Mouse (Mus musculus): ENCODE results near the gene Dnah2.
A peak's percentile ranks its signal among the peaks of the same experiment; 100 is the strongest.

Gene Dnah2

DNA sequence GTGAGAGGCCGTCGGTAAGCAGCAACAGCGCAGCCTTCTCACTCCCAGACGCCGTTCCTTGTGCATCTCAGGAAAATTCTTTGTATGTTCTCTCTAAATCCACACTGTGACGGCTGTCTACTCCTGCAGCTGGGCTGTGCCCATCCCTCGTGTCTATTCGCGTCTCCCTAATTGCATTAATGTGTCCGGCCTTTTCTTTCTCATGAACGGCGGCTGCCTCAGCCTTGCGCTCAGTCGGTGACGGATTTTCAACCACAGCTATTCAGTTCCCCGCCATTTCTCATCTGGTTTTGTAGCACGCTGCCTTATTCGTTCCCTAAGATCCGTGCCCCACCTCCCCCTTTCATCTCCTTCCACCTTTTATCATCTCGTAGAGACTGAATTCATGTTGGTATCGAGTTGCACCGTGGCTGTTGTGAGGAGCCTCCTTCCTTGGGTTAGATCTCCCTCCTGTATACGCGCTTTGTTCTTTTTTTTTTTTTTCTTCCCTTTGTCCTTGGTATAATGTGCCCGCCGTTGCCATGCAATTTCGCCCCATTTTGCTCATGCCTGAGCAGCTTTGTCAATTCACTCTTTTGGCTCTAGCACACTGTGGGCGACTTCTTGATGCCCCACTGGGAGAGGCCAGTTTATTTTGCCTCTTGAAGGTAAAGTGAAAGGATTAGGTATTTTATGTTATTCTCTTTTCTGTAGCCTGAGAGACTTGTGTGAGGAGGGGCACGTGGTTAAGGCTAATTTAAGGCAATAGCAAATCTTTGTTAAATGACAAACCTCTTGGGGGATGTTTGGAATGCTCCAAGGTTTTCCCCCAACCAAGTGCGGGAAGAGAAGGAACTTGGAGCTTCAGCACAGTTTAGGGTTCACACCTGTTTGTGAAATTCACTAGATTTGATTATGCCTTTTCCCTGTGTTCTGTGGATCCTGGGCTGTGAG lies 21.5 kb downstream of the Dnah2 start:
- DNase-seq, result no peak

DNA sequence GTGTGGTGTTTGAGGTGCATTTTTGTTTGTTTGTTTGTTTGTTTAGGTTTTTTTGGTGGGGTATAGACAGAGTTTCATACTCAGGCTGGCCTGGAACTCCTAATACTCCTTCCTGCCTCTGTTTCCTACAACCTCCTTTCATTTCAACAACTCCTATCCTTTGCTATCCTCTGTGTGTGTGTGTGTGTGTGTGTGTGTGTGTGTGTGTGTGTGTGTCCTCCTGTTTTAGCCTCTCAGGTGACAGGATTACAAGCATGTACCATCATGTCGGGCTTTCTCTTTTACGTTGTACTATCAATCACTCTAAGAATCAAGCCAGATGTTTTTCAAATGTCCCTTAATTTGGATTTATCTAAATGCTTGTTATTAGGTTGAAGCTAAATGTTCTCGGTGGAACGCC lies 22.3 kb downstream of the Dnah2 start:
- DNase-seq, result no peak

DNA sequence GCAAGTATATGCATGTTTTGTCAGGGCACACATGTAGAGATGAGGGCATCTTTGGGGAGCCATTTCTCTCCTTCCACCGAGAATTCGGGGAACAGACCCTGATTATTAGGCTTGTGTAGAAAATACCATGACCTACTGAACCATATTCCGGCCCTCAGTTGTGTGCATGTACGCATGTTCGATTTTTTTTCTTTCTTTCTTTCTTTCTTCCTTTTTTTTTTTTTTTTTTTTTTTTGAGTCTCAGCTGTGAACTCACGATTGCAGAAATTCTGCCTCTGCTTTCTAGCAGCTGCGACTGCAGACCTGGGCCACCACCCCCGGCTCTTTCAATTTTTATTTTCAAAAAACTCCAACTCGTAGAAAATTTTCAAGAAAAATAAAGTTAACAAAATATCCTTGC lies 23.2 kb downstream of the Dnah2 start:
- DNase-seq, result no peak

DNA sequence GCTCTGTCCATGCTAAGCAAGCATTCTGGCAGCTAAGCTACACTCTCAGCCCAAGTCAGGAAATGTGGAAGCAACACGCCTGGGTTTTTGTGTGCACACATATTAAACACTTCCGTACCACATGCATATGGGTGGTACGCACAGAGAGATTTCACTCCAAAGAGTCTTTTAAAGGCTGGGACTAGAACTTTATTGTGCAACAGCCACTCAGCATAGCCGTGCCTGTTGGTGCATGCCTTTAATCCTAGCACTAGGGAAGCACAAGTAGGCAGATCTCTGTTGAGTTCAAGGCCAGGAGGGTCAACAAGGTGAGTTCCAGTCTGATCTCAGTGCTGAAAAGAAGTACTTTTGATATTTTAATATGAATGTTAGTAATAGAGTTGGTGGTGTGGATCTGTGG lies 25.3 kb downstream of the Dnah2 start:
- no peak for DNase-seq

DNA sequence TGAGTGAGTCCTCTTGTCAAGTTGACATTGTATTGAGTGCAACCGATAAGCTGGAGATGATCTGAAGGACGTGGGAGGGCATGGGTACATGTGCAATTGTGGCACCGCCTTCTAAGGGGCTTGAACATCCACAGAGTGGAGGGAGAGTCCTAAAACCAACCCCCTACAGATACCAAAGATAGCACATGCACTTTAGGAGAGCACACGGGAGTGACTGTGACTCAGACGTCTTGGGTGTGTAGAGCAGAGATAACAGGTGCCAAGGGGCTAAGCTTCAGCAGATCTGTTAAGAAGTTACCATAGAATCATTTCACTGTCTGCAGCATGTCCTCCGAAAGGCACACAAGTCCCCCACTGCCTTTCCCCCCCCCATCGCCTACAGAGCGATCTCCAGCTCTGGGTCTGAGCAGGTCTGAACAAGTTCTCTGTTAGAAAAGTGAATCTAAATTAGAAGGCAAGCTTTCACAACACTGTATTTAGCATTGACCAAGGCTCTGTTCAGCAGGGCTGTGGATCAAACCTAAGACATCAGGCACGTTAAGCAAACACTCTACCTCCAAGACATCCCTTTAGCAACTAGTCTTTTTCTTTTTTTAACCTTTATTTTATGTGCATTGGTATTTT lies 27.3 kb downstream of the Dnah2 start:
- no peak for DNase-seq

GRCm38 (mm10) chr11:69519976-69520375 lies 28.9 kb downstream of the Dnah2 start:
- DNase-seq, result no peak

DNA sequence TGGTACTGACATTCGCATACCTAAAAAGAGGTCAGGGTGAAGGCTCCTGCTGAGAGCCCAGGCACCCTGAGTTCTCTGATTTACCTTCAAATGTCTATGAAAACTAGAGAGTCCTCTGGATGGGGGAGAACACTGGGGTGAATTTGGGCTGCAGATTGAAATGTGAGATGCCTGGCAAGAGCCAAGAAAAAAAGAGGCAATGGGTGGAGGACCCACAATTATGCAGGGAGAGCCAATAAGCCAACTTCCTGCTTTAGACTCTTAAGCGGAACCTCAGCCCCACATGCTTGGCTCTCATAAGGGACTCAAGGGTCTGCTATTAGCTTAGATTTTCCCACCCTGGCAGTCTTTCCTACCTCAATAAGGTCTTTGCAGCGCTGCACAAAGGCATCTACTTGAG lies 32.2 kb downstream of the Dnah2 start:
- DNase-seq, result no peak

DNA sequence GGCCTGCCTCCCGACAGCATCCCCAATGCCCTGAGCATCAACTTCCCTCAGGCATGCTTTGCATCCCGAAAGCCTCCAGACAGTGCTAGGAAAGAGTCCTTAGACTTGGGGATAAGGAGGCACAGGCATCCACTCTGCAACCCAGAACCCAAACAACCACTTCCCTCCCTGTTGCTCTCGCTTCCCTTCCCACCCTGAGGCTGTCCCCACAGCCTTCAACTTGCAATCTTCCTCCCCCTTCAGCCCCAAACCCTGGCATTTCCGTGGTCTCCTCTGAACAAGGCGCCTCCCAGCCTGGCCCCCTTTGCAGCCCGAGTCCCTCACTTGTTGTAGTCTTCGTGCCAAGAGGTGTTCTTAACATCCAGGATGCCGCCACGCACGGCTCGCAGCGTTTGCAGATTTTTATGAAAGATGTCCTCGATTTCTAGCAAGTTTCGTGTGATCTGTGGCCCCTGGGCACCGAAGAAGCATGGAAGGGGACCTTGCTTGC lies 32.7 kb downstream of the Dnah2 start:
- DNase-seq, result no peak

GRCm38 (mm10) chr11:69513840-69514239 lies 35.1 kb downstream of the Dnah2 start:
- peak; percentile 59 for DNase-seq

DNA sequence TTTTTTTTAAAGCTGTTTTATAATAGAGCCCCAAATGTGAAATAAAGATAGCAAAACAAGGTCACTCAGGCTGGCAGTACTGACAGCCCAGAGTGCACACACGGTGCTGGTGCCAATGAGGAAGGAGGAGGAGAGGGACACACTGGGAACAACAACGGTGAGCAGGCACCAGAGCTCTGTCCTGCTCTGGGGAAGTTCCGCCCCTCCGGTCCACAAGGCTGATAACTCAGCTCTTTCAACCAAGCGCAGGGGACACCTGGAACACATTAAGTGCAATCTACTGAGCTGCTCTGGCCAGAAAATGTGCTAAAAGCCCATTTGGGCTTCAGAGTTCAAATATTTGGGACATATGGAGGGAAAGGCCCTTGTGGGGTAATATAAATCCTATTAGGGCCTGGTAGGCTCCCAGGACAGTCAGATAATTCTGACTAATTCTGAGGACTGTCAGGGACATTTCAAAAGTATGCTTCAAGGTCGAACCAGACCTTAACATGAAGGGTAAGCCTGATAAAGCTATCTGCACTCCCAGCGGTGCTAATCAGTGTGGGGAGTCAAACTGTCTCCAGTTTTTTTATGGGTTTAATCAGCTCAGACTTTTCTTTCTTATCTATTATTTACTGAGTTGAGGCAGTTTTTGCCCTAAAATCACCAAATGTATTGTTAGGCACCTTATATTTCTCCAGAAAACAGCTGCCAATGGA lies 38.0 kb downstream of the Dnah2 start:
- DNase-seq, result no peak

GRCm38 (mm10) chr11:69503863-69504280 lies 45.0 kb downstream of the Dnah2 start:
- DNase-seq, result no peak

DNA sequence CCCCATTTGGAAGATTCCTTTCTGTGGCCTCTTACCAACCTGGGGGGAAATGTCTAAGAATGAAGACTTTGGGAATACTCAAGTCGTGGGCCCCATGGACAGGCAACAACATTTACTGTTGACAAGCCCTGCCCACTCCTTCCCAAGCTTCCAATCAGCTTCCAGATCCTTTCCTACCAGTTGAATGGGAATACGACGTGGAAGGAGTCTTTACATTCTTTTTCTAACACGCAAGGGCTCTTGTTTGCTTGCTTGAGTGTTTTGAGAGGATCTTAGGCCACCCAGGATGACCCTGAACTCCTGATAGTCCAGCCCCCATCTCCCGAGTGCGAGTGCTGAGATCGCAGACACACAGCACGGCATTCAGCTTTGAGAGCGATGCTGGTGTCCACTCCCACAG lies 47.4 kb downstream of the Dnah2 start:
- no peak for DNase-seq

DNA sequence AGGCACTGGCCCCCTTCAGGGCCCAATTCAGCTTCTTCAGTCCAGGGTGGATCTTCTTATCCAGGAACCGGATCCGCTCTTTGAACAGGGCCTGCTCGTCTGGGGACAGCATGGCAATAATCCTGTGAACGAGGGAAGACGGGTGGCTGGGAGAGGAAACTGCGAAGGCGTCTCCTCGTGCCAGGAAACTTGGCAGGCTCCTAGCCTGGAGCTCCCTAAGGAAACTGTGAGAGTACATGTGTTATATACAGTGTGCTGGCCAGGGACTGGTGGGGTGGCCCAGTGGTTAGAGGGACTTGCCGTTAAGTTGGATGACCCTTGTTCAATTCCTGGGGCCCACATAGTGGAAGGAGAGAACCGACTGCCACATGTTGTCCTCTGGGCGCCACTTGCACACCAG lies 49.8 kb downstream of the Dnah2 start:
- no peak for DNase-seq

GRCm38 (mm10) chr11:69491711-69492110 lies 57.2 kb downstream of the Dnah2 start:
- DNase-seq, result no peak

DNA sequence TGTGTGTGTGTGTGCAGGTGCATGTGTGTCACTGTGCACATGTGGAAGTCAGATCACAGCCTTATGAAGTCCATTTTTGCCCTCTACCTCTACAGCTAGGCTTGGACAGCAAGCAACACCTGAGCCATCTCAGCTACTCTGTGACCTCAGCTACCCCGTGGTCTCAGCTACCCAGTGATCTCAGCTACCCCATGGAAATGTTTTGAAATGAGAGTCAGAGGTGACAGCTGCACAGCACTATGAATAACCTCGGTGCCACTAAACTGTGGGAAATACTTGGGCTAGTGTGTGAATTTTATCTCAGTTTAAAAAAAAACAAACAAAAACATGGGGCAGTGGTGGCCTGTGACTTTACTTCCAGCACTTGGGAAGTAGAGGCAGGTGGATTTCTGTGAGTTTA lies 58.0 kb downstream of the Dnah2 start:
- no peak for DNase-seq

GRCm38 (mm10) chr11:69487474-69487873 lies 61.4 kb downstream of the Dnah2 start:
- DNase-seq, result no peak

DNA sequence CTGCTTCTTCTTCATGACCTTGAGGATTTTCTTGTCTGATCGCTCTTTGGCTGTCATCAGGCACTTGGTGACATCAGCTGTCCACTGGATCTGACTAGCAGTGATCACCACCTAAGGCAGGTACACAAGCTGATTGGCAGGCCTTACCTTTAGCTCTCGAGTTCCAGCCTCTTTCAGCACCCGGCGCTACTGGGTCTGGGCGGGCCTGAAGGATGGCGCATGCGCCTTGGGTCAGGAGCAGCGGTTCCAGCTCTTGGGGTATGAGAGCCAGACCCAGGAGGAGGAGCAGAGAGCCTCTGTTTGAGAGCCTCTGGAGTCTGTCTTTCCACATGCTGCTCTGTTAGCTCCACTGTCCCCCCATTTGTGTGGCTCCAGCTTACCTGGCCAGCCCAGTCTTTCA lies 71.3 kb downstream of the Dnah2 start:
- DNase-seq, result no peak

- no peak for DNase-seq
These were observed 72.1 kb downstream of the Dnah2 start for GRCm38 (mm10) chr11:69476802-69477201.

DNA sequence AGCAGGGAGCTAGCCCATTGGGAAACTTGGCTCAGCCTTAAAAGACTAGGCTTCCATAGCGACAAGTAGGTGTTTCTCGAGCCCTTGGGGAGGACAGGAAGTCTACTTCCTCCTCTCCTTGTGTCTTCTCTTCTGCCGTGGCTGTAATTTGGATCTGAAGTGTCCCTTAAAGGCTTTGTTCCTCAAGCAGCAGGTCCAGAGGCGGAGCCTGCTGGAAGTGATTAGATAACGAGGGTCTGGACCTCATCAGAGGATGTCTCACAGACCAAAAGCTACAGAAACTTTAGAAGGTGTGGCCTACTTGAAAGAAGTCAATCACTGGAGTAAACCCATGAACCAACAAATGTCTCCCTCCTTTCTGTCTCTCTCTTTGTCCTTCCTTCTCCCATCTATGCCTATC lies 74.2 kb downstream of the Dnah2 start:
- DNase-seq, result no peak

DNA sequence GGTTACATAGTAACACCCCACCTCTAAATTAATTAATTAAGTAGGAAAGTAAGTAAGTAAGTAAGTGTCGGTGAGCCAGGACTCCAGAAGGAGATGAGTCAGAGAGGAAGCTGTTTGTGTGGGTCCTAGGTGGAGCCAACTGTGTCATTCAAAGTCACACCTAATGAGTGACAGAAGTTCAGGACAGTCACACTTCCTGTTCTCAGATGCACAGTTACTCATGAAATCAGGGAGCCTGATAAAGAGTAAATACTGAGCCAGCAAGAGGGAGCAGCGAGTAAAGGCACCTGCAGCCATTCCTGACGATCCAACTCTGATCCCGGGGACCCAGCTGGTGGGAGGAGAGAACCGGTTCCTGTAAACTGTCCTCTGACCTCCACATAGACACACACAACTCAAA lies 76.2 kb downstream of the Dnah2 start:
- DNase-seq, result no peak

DNA sequence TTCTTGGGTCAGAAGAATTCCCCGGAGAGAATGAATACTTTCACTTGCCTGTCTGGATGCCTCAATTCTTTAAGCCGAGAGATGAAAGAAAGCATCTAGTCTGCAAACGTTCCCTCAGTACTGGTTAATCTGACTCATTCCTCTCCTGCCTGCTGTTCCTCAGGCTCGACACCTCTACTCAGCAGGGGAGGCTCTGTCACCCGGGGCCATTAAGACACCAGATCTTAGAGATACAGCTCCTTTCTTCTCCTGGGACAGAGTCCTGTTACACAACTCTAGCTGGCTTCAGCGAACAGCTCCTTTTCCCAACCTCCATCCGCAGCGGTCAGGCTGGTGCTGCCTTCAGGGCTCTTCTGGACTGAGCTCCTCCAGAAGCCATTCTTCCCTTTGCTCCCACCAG lies 77.4 kb downstream of the Dnah2 start:
- DNase-seq, result no peak

DNA sequence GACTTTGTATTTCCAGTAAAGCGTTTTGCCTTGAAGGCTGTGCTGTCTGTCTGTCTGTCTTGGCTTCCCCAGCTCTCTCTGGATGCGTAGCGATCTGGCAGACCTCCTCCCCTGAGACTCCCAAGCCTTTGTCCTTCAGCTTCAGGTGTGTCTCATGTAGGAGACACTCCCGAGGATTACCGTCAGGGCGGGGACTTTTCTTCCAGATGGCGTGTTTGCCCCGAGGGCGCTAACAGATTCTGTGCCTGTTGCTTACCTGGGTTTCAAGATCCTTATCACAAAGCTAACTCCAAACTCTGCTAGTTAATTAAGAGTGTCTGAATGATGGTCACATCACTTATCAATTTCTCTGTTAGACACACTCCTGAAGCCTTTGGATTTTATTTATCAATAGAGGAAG lies 79.6 kb downstream of the Dnah2 start:
- no peak for DNase-seq

DNA sequence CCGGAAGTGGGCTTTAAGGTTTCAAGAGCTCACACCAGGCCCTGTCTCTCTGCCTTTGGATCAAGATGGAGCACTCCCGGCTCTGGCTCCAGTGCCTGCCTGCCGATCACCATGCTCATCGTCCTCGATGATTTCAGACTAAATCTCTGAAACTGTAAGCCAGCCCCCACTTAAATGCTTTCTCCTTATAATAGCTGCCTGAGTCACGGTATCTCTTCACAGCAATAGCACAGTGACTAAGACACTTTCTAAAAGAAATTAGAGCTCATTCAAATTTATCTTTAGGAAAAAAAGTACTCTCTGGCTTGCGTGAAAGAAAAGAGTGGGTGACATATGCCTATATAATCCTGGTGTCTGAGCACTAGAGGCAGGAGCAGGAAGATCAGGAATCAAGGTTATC lies 84.9 kb downstream of the Dnah2 start:
- DNase-seq, result no peak

- DNase-seq, result no peak
These were observed 87.3 kb downstream of the Dnah2 start for GRCm38 (mm10) chr11:69461568-69461967.

All from thymus, postnatal 25 days (tissue).